Mouse (Mus musculus) granulocyte monocyte progenitor cell, adult 5-6 weeks (primary cell): Measurements from ENCODE around the gene Angptl1. TPM values are rescaled to one million over a fixed set of nuclear protein-coding genes. Genes with fewer than 3 reads are reported as not detected.
A peak's percentile ranks its signal among the peaks of the same experiment; 100 is the strongest.

Experiments
- ATAC-seq: replicated peaks from 2 replicates; pipeline ENCODE4 v1.8.0; 2016; ENCODE audit warnings: mild to moderate bottlenecking, moderate TSS enrichment, inconsistent platforms; ENCODE audit not compliant: poor library complexity, severe bottlenecking
- total RNA-seq, 2 experiments: library from RNA; stranded (forward) in 1 of 2; stranded (reverse) in 1 of 2; fragments of 200-712, 200-1000 nt in 1 of 2; fragments of >200 nt in 1 of 2; fragmentation: Nextera tagmentation in 1 of 2; gene quantifications; 2 replicates each; pipeline ENCODE4 v1.2.3; 2014 to 2017

Gene Angptl1
- total RNA-seq (2014; fragmentation: Nextera tagmentation) (not detected in 2 replicates), total RNA-seq (2017) (not detected in 2 replicates)

GRCm38 (mm10) chr1:156838177-156838576 is at the start of gene Angptl1:
TSS of gene Angptl1 (plus strand) at chr1:156838562.
- no peak for ATAC-seq

- no peak for ATAC-seq
Observed at GRCm38 (mm10) chr1:156789844-156790490, 48.4 kb upstream of the Angptl1 start.

- ATAC-seq = no peak
Observed at GRCm38 (mm10) chr1:156796251-156796650, 42.1 kb upstream of the Angptl1 start.

- ATAC-seq = no peak
Observed at GRCm38 (mm10) chr1:156801276-156801675, 37.1 kb upstream of the Angptl1 start.

GRCm38 (mm10) chr1:156808332-156808731 is 30.0 kb upstream of the Angptl1 start:
- ATAC-seq = no peak

- ATAC-seq = no peak
Observed at GRCm38 (mm10) chr1:156811928-156812327, 26.4 kb upstream of the Angptl1 start.

GRCm38 (mm10) chr1:156812716-156813115 is 25.6 kb upstream of the Angptl1 start:
- no peak for ATAC-seq

- ATAC-seq = no peak
Observed at GRCm38 (mm10) chr1:156813485-156813884, 24.9 kb upstream of the Angptl1 start.

- ATAC-seq = no peak
Observed at GRCm38 (mm10) chr1:156819236-156819635, 19.1 kb upstream of the Angptl1 start.

GRCm38 (mm10) chr1:156838695-156839094 is 333 bp downstream of the Angptl1 start:
- ATAC-seq = no peak

GRCm38 (mm10) chr1:156841625-156842339 is 3.4 kb downstream of the Angptl1 start:
- ATAC-seq = peak; percentile 50

GRCm38 (mm10) chr1:156847098-156847497 is 8.7 kb downstream of the Angptl1 start:
- no peak for ATAC-seq

- no peak for ATAC-seq
Observed at GRCm38 (mm10) chr1:156852409-156852808, 14.0 kb downstream of the Angptl1 start.

GRCm38 (mm10) chr1:156852872-156853271 is 14.5 kb downstream of the Angptl1 start:
- ATAC-seq = no peak

GRCm38 (mm10) chr1:156854558-156854957 is 16.2 kb downstream of the Angptl1 start:
- ATAC-seq = no peak

- ATAC-seq = no peak
Observed at GRCm38 (mm10) chr1:156856666-156857065, 18.3 kb downstream of the Angptl1 start.

GRCm38 (mm10) chr1:156859156-156859555 is 20.8 kb downstream of the Angptl1 start:
- peak; percentile 61 for ATAC-seq

- ATAC-seq = peak; percentile 55
Observed at GRCm38 (mm10) chr1:156859711-156860250, 21.4 kb downstream of the Angptl1 start.

GRCm38 (mm10) chr1:156860266-156860665 is 21.9 kb downstream of the Angptl1 start:
- ATAC-seq = peak; percentile 68

GRCm38 (mm10) chr1:156861475-156862043 is 23.2 kb downstream of the Angptl1 start:
- peak; percentile 69 for ATAC-seq

- no peak for ATAC-seq
Observed at GRCm38 (mm10) chr1:156863726-156864125, 25.4 kb downstream of the Angptl1 start.
